Mouse (Mus musculus) heart, embryonic 13.5 days (tissue): ENCODE data around the gene Nup62cl. TPM values are rescaled to one million over a fixed set of nuclear protein-coding genes. Genes with fewer than 3 reads are reported as not detected.

ENCODE experiments used
- ATAC-seq: fragments of 200-750 bp; cut with Nextera tagmentation; 2 replicates; pipeline ENCODE4 v1.8.0; 2017; ENCODE audit warnings: moderate TSS enrichment; ENCODE audit not compliant: insufficient number of reproducible peaks, low FRiP score, low TSS enrichment; ENCODE audit errors: extremely low read depth
- H3K27ac ChIP-seq: fragments of 300-500 bp; sonication (generic); replicated peaks from 2 replicates; pipeline ENCODE4 v1.5.1; 2015; ENCODE audit warnings: moderate library complexity, mild to moderate bottlenecking, inconsistent platforms
- H3K27me3 ChIP-seq: fragments of 300-500 bp; sonication (generic); replicated peaks from 2 replicates; pipeline ENCODE4 v1.6.1; 2015; ENCODE audit warnings: mild to moderate bottlenecking, inconsistent platforms
- H3K36me3 ChIP-seq: fragments of 300-500 bp; sonication (generic); 2 replicates; pipeline ENCODE4 v1.6.1; 2015; ENCODE audit warnings: mild to moderate bottlenecking, inconsistent platforms
- H3K4me1 ChIP-seq: fragments of 300-500 bp; sonication (generic); 2 replicates; pipeline ENCODE4 v1.6.1; 2015; ENCODE audit warnings: inconsistent platforms
- H3K4me2 ChIP-seq: fragments of 300-500 bp; sonication (generic); 2 replicates; pipeline ENCODE4 v1.6.1; 2015; ENCODE audit warnings: inconsistent platforms, mild to moderate bottlenecking, moderate library complexity
- H3K4me3 ChIP-seq: fragments of 300-500 bp; sonication (generic); 2 replicates; pipeline ENCODE4 v1.5.1; 2015; ENCODE audit warnings: moderate library complexity, mild to moderate bottlenecking, inconsistent platforms
- H3K9ac ChIP-seq: fragments of 300-500 bp; sonication (generic); 2 replicates; pipeline ENCODE4 v1.6.1; 2015; ENCODE audit warnings: inconsistent platforms, mild to moderate bottlenecking, moderate library complexity
- H3K9me3 ChIP-seq: fragments of 300-500 bp; sonication (generic); 2 replicates; pipeline ENCODE4 v1.6.1; 2016; ENCODE audit warnings: inconsistent platforms
- WGBS: fragments of 180-500 bp; shearing (Covaris S2); methylation state at CpG from one replicate; pipeline ENCODE4 v1.1.7; 2015; ENCODE audit warnings: mixed read lengths; 5-methylcytosine and 5-hydroxymethylcytosine counted together
- polyA plus RNA-seq: library from polyadenylated mRNA; unstranded; fragments of >200 nt; fragmentation: Nextera tagmentation; extraction: Ambion mirVana; gene quantifications from 2 replicates; pipeline ENCODE4 v1.2.1, GENCODE M21; 2015

Gene Nup62cl
- polyA plus RNA-seq, result 1.9 and 2.4 TPM in 2 replicates

DNA sequence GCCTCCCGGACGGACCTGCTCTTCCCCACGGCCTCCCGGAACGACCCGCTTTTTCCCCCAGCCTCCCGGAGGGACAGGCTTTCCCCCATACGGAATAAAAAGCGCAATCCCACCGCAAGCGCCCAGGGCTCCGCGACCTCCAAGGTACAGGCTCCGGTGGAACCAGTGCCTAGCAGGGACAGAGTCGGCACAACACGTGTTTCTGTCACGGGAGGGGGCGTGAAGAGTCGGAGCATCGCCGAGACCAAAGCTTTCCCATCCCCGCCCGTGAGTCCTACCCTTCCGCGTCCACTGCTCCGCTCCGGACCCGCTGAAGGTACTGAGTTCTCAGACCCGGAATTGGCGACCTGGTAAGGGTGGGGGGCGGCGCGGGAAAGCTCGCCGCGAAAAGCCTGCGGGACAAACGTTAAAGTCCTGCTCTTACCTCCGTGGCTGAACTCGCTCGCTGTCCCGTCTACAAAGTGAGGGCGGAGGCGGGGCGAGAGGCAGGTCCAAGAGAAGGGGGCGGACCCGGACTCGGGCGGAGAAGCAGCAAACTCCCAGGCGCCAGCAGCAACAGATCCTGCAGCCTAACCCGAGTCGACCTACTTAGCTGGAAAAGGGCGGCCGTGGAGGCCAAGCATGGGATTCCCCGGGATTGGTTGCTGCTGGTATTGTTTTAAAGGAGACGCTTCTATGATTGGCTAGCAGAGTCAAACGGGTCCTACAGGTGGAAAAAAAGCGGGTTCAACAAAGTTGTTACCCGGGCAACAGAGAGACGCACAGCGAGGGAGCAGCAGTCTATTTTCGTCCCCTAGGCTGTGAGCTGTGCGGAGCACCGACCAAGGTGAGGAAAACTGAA lies at the start of gene Nup62cl, which contains the start of gene Pih1h3b:
Nup62cl (minus strand) TSS at position 578 of the 841 bp plus-strand sequence.
Pih1h3b (plus strand) TSS at position 745 of the 841 bp plus-strand sequence.
- H3K4me1 ChIP-seq, result no peaks in the 10 kb centered on the region
- H3K27me3 ChIP-seq, result peaks cover 28% of the 10 kb centered on the region
- no peaks in the 10 kb centered on the region for H3K36me3 ChIP-seq
- WGBS, result 14% methylated on average over 64 of the region's 64 CpGs
- H3K4me2 ChIP-seq, result peak within 1 kb of the TSS; percentile 67
- peaks cover 18% of the 10 kb centered on the region for H3K9me3 ChIP-seq
- no peak within 1 kb of the TSS for H3K27ac ChIP-seq
- no peak for ATAC-seq
- peak within 1 kb of the TSS; percentile 44; the same call in 1 of the 2 replicates for H3K9ac ChIP-seq
- H3K4me3 ChIP-seq, result peak within 1 kb of the TSS; percentile 52

DNA sequence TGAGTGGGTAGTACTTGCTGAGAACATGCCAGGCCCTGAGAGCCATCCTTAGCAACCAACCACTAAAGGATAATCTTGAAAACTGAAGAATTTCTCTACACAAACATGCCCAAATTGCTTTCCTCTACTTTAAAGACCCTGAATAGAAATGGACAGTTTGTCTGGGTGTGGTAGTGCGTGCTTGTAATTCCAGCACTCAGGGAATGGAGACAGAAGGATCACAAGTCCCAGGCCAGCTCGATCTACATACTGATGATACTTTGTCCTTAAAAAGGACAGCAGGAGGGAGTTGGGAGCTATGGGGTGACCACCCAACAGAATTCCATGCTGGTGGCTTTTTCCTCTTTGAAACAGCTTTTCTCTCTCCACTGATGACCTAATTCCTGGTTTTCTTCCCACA lies 31.6 kb upstream of the Nup62cl start:
- Histone ChIP-seq H3K4me2 (no peak overlapping the region), H3K4me3 (no peak overlapping the region), H3K9ac (no peak overlapping the region), H3K9me3 (no peaks in the 10 kb centered on the region), H3K4me1 (no peaks in the 10 kb centered on the region), H3K27ac (no peak overlapping the region), H3K27me3 (peaks cover 4% of the 10 kb centered on the region; the same call in 1 of the 2 replicates), H3K36me3 (no peaks in the 10 kb centered on the region)
- no peak for ATAC-seq
- WGBS, result 69% methylated on average over 2 of the region's 2 CpGs

DNA sequence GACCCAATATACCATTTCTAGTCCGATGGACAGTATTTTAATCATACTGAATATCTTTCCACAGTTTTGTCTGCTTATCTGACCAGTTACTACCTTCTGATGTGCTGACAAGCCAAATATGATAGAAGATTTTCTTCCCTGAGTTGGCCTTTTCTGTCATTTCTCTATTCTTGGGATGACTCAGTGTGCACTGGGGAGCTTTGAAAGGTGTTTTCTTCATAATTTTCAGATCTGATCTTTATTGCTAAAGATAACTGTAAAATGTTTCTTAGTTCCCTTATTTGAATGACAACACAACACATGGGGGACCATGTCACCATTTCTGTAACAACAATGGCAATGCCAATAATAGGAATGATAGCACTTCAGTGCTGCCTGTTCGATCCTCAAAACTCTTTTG lies 20.0 kb upstream of the Nup62cl start:
- no peak overlapping the region for H3K9ac ChIP-seq

DNA sequence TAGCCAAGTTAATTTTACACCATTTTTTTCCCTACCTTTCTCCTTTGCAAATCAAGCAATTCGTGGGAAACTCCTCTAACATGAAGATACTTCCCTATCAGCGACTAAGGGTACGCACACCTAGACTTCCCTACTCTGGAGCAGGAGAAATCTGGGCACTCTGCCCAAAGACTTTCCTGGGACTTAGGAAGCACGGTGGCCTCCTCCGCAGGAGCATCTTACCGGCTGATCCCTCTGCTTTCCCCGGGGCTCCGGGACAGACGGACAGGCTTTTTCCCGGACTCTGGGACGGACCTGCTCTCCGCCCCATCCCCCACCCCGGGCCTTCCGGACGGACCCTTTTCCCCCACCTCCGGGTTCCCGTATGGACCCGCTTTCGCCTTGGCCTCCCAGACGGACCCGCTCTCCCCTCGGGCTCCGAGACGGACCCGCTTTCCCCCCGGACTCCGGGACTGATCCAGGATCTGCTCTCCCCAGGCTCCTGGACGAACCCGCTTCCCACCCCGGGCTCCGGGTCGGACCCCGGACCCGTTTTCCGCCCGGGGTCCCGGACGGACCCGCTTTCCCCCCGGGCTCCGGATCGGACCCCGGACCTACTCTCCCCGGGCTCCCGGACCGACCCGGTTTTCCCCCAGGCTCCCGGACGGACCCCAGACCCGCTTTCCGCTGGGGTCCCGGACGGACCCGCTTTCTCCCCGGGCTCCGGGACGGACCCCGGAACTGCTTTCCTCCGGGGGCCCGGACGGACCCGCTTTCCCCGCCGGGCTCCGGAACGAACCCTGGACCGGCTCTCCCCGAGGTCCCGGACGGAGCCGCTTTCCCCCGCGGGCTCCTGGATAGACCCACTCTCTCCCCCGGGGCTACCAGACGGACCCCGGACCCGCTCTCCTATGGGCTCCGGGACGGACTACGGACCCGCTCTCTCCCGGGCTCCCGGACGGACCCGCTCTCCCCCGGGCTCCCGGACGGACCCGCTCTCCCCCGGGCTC lies 1.3 kb downstream of the Nup62cl start:
- peak overlapping the region; percentile 52 for H3K4me3 ChIP-seq
- peak overlapping the region; percentile 67 for H3K4me2 ChIP-seq
- H3K27me3 ChIP-seq, result peaks cover 28% of the 10 kb centered on the region
- peak; percentile 37; the same call in 1 of the 2 replicates for ATAC-seq
- H3K4me1 ChIP-seq, result no peaks in the 10 kb centered on the region
- H3K9me3 ChIP-seq, result peaks cover 18% of the 10 kb centered on the region
- H3K9ac ChIP-seq, result peak overlapping the region; percentile 44
- no peaks in the 10 kb centered on the region for H3K36me3 ChIP-seq
- no peak overlapping the region for H3K27ac ChIP-seq
- WGBS, result 13% methylated on average over 62 of the region's 90 CpGs

More for the DNA sequence above, 20.0 kb upstream of the Nup62cl start:
- 80% methylated on average over 2 of the region's 2 CpGs for WGBS
- Histone ChIP-seq H3K36me3 (no peaks in the 10 kb centered on the region), H3K27me3 (no peaks in the 10 kb centered on the region), H3K27ac (no peak overlapping the region), H3K4me3 (no peak overlapping the region), H3K4me1 (no peaks in the 10 kb centered on the region), H3K4me2 (no peak overlapping the region), H3K9me3 (no peaks in the 10 kb centered on the region)
- no peak for ATAC-seq

DNA sequence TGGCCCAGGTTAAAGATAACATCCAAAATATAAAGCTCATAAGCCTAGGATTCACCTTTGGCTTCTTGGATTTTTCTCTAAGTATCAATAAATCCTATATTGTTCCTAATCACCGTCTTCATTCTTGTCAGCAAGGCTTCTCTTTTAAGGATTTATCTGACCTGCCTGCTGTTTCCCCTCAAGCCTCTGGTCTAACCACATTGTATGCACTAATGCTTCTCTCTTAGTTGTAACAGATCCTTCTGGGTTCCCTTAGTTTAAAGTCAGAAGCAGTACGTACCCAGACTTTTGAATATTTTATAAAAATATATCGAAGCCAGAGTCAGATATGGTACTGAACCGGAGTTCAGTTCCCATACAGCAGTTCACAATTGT lies 63.8 kb downstream of the Nup62cl start:
- peak overlapping the region; percentile 67 for H3K4me2 ChIP-seq
- H3K36me3 ChIP-seq, result peaks cover 13% of the 10 kb centered on the region
- no peak for ATAC-seq
- WGBS, result 78% methylated on average over 4 of the region's 4 CpGs
- no peaks in the 10 kb centered on the region for H3K27me3 ChIP-seq
- H3K9ac ChIP-seq, result no peak overlapping the region
- H3K4me3 ChIP-seq, result peak overlapping the region; percentile 64
- no peaks in the 10 kb centered on the region for H3K9me3 ChIP-seq
- H3K4me1 ChIP-seq, result no peaks in the 10 kb centered on the region; the same call in 1 of the 2 replicates
- no peak overlapping the region for H3K27ac ChIP-seq

DNA sequence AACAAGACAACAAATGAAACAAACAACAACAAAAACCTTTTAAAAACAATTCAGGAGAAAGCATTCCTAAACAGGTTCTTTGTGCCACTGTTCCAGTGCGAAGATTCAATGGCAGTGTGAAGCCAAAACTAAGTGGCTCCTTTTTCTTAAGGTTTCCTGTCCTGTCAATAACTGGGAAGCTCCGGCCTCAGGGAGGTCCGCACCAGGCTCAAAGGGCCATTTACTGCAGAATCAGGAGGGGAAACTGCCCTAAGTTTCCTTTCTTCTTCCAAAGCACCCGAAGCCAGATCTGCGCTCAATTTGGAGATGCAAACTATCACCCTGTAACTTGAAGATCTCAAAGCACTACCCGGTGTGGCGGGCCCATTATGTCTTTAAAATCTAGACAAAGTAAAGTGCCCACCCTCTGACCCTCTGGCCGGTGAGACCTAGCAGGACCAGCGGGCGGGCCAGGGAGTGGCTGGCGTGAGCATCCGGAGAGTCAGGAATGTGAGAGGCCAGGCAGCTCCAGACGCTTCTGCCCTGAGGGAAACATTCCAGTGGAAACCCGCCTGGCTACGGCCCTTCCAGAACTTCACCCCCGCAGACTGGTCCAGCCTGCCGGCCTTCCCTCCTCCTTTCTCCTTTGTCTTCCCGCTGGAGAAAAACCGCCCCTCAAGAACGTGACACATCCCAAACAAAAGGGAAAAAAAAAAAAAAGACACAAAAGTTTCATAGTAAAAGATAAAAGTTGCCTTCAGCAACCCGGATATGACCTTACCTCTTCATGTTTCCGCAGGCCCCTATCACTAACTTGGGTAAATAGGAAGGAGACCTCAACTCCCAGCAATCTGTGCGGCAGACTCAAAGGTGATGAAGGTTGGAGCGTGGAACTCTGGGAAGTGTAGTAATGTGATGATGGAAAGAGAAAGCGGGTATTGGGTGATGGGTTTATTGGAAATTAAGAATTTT lies 64.5 kb downstream of the Nup62cl start, which contains the start of gene Rbm41:
Rbm41 (minus strand) TSS at position 856 of the 951 bp plus-strand sequence.
- H3K4me2 ChIP-seq, result peak within 1 kb of the TSS; percentile 67

DNA sequence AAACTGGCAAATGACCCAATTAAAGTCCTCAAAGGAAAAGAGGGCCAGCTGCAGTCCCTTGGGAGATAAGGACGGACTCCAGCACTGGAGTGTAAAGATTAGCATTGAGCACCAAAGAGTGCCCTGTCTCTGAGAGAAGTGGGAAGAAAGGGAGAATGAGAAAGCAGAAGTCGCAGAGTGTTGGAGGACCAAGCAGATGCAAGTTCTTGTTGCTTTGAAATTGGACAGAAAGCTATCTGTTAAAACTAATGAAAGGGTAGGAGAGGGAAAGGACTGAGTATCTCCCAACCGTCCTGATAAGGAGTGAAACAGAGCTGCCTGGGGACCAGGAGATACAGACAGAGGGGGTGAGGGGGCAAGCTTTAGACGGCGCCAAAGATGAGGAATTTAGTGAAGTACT lies 80.4 kb downstream of the Nup62cl start:
- H3K9me3 ChIP-seq, result no peaks in the 10 kb centered on the region
- no peak overlapping the region for H3K9ac ChIP-seq
- no peak overlapping the region for H3K4me3 ChIP-seq
- no peaks in the 10 kb centered on the region for H3K27me3 ChIP-seq
- H3K27ac ChIP-seq, result no peak overlapping the region
- H3K36me3 ChIP-seq, result peaks cover 9% of the 10 kb centered on the region; the same call in 1 of the 2 replicates
- no peak for ATAC-seq
- 0 out of 2 replicates have a peak, but pooled peaks cover 5% of the 10 kb centered on the region for H3K4me1 ChIP-seq
- 34% methylated on average over 5 of the region's 5 CpGs for WGBS
- H3K4me2 ChIP-seq, result no peak overlapping the region

More for the DNA sequence above, 64.5 kb downstream of the Nup62cl start, which contains the start of gene Rbm41:
- Histone ChIP-seq H3K4me3 (peak within 1 kb of the TSS; percentile 64), H3K27me3 (no peaks in the 10 kb centered on the region), H3K4me1 (no peaks in the 10 kb centered on the region; the same call in 1 of the 2 replicates), H3K36me3 (peaks cover 20% of the 10 kb centered on the region), H3K27ac (peak within 1 kb of the TSS; percentile 82), H3K9me3 (no peaks in the 10 kb centered on the region), H3K9ac (peak within 1 kb of the TSS; percentile 80)
- 13% methylated on average over 25 of the region's 25 CpGs for WGBS
- no peak for ATAC-seq

Other genes with a start within 250 kb of the Nup62cl start
- 10.3 and 13.9 TPM in 2 replicates for gene Morc4, start 191.0 kb downstream of the Nup62cl start, polyA plus RNA-seq
- 3.8 and 3.9 TPM in 2 replicates for gene Rbm41, start 64.1 kb downstream of the Nup62cl start, polyA plus RNA-seq
- not detected in 2 replicates for gene Pih1h3b, start 167 bp upstream of the Nup62cl start, polyA plus RNA-seq